Mouse (Mus musculus): ENCODE results near the gene Cog2.

The Cog2 gene

GRCm38 (mm10) chr8:124516525-124516924 lies 4.0 kb upstream of the Cog2 start:
- DNase-seq (ENCODE audit: low read depth, low spot score): no peak

DNA sequence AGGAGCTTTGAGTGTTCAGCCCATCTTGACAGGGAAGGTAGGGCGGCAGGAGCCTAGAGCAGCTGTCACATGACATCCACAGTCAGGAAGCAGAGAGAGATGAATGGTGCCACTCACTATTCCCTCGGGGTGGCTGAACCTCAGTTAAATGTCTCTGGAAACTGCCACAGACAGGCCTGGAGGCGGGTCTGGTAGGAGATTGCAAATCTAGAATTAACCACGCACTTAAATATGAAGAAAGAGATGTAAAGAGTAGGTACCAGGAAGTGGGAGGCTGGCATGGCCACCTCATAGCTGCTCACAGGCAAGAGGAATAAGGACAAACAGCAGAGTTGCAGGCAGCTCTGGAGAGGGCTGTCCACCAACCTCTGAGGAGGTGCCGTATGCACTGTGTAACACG lies 3.4 kb upstream of the Cog2 start:
- no peak for DNase-seq (ENCODE audit: low read depth, low spot score)

DNA sequence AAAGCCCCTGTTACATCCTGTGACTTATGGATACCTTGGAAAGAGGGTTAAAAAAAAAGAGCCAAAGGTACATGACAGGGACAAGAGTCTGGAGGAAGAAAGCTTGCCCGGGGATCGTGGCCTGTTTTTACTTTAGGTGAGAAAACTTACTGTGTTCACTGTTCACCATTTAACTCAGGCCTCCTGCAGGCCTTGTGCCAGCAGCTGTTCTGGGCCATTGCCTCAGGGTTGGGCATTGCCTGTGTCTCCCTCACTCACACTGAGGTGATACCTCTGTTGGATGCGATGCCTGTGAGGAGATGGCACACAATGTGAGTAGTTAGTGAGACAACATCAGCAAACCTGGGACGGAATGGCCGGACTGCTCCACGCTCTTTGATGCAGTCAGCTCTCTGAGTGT lies 1.4 kb downstream of the Cog2 start:
- no peak for DNase-seq (ENCODE audit: low read depth, low spot score)

GRCm38 (mm10) chr8:124526261-124526660 lies 5.7 kb downstream of the Cog2 start:
- no peak for DNase-seq (ENCODE audit: low read depth, low spot score)

GRCm38 (mm10) chr8:124530076-124530475 lies 9.5 kb downstream of the Cog2 start:
- no peak for DNase-seq (ENCODE audit: low read depth, low spot score)

GRCm38 (mm10) chr8:124530556-124530955 lies 10.0 kb downstream of the Cog2 start:
- DNase-seq (ENCODE audit: low read depth, low spot score): no peak

- no peak for DNase-seq (ENCODE audit: low read depth, low spot score)
These were observed 10.4 kb downstream of the Cog2 start for GRCm38 (mm10) chr8:124530996-124531395.

DNA sequence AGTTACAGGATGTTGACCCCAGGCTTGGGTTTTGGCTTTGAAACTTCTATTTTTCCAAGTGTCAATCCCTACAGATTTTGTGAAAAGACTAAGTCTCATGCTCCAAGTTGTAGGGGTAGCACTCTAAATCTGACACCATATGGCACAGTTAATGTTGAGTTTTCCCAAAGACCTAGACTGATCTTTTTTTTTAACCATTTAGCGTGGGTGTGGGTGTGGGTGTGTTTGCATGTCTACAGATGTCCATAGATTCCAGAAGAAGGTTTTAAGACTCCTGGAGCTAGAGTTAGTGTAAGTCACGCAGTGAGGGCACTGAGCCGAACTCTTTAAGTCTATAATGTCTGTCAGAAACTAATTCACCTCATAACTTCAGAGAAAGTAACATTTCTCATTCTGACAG lies 12.1 kb downstream of the Cog2 start:
- no peak for DNase-seq (ENCODE audit: low read depth, low spot score)

- DNase-seq (ENCODE audit: low read depth, low spot score): no peak
These were observed 14.9 kb downstream of the Cog2 start for GRCm38 (mm10) chr8:124535451-124535850.

- DNase-seq (ENCODE audit: low read depth, low spot score): no peak
These were observed 20.3 kb downstream of the Cog2 start for GRCm38 (mm10) chr8:124540906-124541305.

- no peak for DNase-seq (ENCODE audit: low read depth, low spot score)
These were observed 21.4 kb downstream of the Cog2 start for GRCm38 (mm10) chr8:124542001-124542400.

GRCm38 (mm10) chr8:124543272-124543671 lies 22.7 kb downstream of the Cog2 start:
- DNase-seq (ENCODE audit: low read depth, low spot score): no peak

DNA sequence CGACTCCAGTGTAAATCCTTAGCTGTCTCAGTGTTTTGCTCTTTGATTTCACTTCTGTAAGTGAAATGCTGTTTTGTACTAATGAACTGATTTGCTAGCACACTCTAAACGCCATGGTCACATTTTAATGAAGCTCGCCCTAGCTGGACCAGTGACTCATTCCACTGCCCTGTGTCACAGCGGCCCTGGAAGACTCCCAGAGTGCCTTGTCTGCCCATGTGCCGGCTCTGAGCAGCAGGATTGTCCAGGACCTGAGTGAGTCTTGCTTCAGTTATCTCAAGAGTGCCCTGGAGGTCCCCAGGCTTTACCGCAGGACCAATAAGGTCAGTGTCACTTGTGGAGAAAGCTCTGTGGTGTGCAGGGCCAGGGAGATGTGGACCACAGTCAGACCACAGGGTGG lies 25.8 kb downstream of the Cog2 start:
- DNase-seq (ENCODE audit: low read depth, low spot score): no peak

GRCm38 (mm10) chr8:124546815-124547214 lies 26.2 kb downstream of the Cog2 start:
- no peak for DNase-seq (ENCODE audit: low read depth, low spot score)

DNA sequence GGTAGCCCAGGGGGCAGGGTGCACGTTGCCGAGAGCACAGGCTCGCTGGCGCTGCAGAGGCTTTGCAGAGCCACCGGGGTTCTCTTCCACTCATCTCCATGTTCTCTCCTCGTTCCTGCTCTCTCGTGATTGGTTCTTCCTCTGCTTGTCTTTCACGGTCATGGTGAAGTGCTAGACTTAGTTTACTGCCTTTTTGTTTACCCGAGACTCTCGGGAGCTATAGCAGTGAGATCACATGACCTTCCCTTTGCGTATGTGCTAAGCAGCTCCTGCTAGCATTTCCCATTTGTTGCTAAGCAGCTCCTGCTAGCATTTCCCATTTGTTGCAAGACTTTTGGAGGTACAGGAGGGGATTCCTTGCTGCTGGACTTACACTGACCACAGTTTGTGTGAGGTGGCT lies 26.7 kb downstream of the Cog2 start:
- no peak for DNase-seq (ENCODE audit: low read depth, low spot score)

DNA sequence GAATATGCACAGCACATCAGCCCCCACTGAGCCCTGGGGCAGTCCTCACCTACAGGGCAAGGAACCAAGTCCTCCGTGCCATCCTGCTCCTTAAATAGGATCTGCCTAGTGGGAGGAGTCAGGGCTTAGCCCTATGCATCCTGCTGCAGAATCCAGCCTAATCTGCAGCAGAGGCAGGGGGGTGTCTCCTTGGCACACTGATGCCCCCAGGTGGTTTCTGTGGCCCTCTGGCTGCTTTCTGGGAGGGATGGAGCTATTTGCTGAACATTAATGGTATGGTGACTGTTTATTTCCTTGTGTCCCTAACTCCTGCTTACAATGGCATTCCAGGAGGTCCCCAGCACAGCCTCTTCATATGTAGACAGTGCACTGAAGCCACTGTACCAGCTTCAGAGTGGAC lies 27.6 kb downstream of the Cog2 start:
- no peak for DNase-seq (ENCODE audit: low read depth, low spot score)

- no peak for DNase-seq (ENCODE audit: low read depth, low spot score)
These were observed 30.6 kb downstream of the Cog2 start for GRCm38 (mm10) chr8:124551011-124551661.

- no peak for DNase-seq (ENCODE audit: low read depth, low spot score)
These were observed 34.7 kb downstream of the Cog2 start for GRCm38 (mm10) chr8:124555113-124555750.

GRCm38 (mm10) chr8:124556164-124556563 lies 35.6 kb downstream of the Cog2 start:
- DNase-seq (ENCODE audit: low read depth, low spot score): no peak

GRCm38 (mm10) chr8:124556658-124557057 lies 36.1 kb downstream of the Cog2 start:
- no peak for DNase-seq (ENCODE audit: low read depth, low spot score)

GRCm38 (mm10) chr8:124557476-124557875 lies 36.9 kb downstream of the Cog2 start:
- no peak for DNase-seq (ENCODE audit: low read depth, low spot score)

- DNase-seq (ENCODE audit: low read depth, low spot score): no peak
These were observed 46.6 kb downstream of the Cog2 start for GRCm38 (mm10) chr8:124567126-124567525.

DNA sequence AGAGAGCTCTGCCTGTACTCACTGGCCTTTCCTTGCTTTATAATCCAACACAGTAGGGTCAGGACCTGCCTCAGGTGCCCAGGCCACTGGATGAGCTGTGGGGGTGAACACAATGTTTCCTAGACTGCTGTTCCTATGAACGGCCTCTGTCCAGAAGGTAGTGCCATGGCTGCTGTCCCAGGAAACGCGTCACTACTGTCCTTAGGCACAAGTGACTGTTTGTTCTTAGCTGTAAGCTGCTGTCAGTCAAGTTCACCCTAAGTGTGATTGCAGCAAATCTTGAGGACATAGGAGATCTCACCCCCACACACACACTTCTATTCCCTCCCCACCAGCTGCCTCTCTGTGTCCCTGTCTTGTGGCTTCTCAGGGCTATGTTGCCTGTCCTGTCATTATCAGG lies 47.0 kb downstream of the Cog2 start:
- DNase-seq (ENCODE audit: low read depth, low spot score): no peak

DNA sequence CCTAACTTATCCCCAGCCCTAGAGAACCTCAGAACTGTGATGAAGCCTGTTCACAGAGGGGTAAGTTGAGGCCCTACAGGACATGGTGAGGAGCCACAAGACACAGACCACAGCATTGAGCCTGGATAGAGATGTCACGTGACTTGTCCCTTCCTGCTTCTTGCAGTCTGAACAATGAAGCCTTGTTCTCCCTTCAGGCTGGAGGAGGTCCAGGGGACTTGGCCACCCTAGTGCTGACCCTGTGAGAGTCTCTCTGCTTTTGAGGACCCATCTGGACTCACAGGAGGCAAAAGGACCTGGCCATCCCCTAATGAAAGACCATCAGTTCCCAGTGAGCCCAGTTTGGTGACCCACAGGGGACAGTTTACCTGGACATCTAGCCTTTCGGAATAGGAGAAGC lies 48.5 kb downstream of the Cog2 start:
- no peak for DNase-seq (ENCODE audit: low read depth, low spot score)
